Mouse (Mus musculus) liver, embryonic 16.5 days (tissue): ENCODE measurements around the gene Phex. TPM values are rescaled to one million over a fixed set of nuclear protein-coding genes. Genes with fewer than 3 reads are reported as not detected.

Experiments used
- ATAC-seq: fragments of 200-750 bp; cut with Nextera tagmentation; 2 replicates; pipeline ENCODE4 v1.8.0; 2017; ENCODE audit warnings: low read depth, mild to moderate bottlenecking, moderate number of reproducible peaks, moderate library complexity
- H3K27ac ChIP-seq: fragments of 300-500 bp; sonication (generic); 2 replicates; pipeline ENCODE4 v1.5.1; 2014; ENCODE audit warnings: mild to moderate bottlenecking, low read length
- H3K27me3 ChIP-seq: fragments of 300-500 bp; sonication (generic); 2 replicates; pipeline ENCODE4 v1.6.1; 2014; ENCODE audit warnings: low read depth, low read length, mixed read lengths; ENCODE audit not compliant: control insufficient read depth, insufficient read depth
- H3K36me3 ChIP-seq: fragments of 300-500 bp; sonication (generic); 2 replicates; pipeline ENCODE4 v1.6.1; 2014; ENCODE audit warnings: mild to moderate bottlenecking; ENCODE audit not compliant: control insufficient read depth, insufficient read depth
- H3K4me1 ChIP-seq: fragments of 300-500 bp; sonication (generic); 2 replicates; pipeline ENCODE4 v1.6.1; 2014; ENCODE audit warnings: low read depth, low read length, mixed read lengths; ENCODE audit not compliant: control insufficient read depth
- H3K4me2 ChIP-seq: fragments of 300-500 bp; sonication (generic); 2 replicates; pipeline ENCODE4 v1.6.1; 2014; ENCODE audit warnings: low read depth, low read length, mixed read lengths
- H3K4me3 ChIP-seq: fragments of 300-500 bp; sonication (generic); 2 replicates; pipeline ENCODE4 v1.5.1; 2014; ENCODE audit warnings: low read depth, mild to moderate bottlenecking, low read length
- H3K9ac ChIP-seq: fragments of 300-500 bp; sonication (generic); 2 replicates; pipeline ENCODE4 v1.6.1; 2014; ENCODE audit warnings: low read depth, low read length
- H3K9me3 ChIP-seq: fragments of 300-500 bp; sonication (generic); replicated peaks from 2 replicates; pipeline ENCODE4 v1.6.1; 2016; ENCODE audit warnings: low read length; ENCODE audit not compliant: control insufficient read depth
- WGBS: fragments of 180-500 bp; shearing (Covaris S2); extraction: QIAGEN DNeasy Blood & Tissue Kit; methylation state at CpG from one replicate; pipeline ENCODE4 v1.1.7; 2014; ENCODE audit not compliant: insufficient replicate concordance; 5-methylcytosine and 5-hydroxymethylcytosine counted together
- polyA plus RNA-seq: library from polyadenylated mRNA; unstranded; fragments of >200 nt; fragmentation: Nextera tagmentation; extraction: Ambion mirVana; gene quantifications from 2 replicates; pipeline ENCODE4 v1.2.1, GENCODE M21; 2015

Gene Phex
- polyA plus RNA-seq, 1 experiment from 2014 or later = not detected

- H3K27me3 ChIP-seq = no peaks in the 10 kb centered on the region
- no peaks in the 10 kb centered on the region for H3K4me1 ChIP-seq
- no peak overlapping the region for H3K27ac ChIP-seq
- no peak overlapping the region for H3K9ac ChIP-seq
- H3K9me3 ChIP-seq = no peaks in the 10 kb centered on the region
- no peak overlapping the region for H3K4me2 ChIP-seq
- no peak overlapping the region for H3K4me3 ChIP-seq
- no peak for ATAC-seq
- H3K36me3 ChIP-seq = no peaks in the 10 kb centered on the region
Observed at GRCm38 (mm10) chrX:157292411-157292810, 122.7 kb downstream of the Phex start.

DNA sequence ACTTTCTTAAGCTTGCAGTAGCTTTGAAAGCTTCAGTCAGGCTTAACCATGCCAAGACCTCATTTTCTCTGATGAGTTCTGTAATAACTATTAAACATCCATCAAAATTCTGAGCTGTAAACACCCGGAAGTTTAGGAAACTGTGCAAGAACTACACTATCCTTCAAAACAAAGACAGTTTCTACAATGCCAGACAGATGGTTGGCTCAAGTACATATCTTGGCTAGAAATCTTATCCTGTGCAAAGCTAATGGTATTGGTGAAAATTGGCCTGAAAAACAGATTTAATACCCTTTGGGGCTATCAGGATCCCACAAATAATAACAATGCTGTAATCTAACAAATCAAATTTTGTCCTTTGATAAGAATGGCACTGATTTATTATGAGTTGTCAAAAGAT is 138.5 kb downstream of the Phex start:
- Histone ChIP-seq H3K9me3 (no peaks in the 10 kb centered on the region), H3K27ac (no peak overlapping the region), H3K4me1 (no peaks in the 10 kb centered on the region), H3K36me3 (no peaks in the 10 kb centered on the region), H3K27me3 (no peaks in the 10 kb centered on the region), H3K4me2 (no peak overlapping the region), H3K4me3 (no peak overlapping the region), H3K9ac (no peak overlapping the region)
- no peak for ATAC-seq
- WGBS = 41% methylated on average over 1 of the region's 1 CpGs

DNA sequence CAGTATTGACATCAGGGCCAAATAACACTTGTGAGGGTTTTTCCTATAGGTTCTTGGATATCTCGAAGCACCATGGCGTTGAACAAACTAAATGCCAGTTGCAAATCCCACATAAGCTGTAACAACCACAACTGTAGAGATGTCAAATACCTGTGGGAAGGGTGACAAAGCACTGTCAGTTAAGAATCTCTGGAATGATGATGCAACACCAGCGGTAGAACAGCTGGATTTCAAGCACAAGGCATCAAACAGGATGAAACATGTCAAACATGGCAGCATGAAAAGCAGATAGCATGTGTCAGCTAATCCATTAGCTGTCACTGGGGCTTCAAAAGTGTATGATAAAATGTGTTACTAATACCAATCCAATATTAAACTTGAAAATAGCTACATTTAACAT is 141.8 kb downstream of the Phex start:
- Histone ChIP-seq H3K27me3 (no peaks in the 10 kb centered on the region), H3K36me3 (no peaks in the 10 kb centered on the region), H3K9ac (no peak overlapping the region), H3K9me3 (no peaks in the 10 kb centered on the region), H3K4me1 (no peaks in the 10 kb centered on the region), H3K27ac (no peak overlapping the region), H3K4me3 (no peak overlapping the region), H3K4me2 (no peak overlapping the region)
- WGBS = 56% methylated on average over 3 of the region's 3 CpGs
- ATAC-seq = no peak

GRCm38 (mm10) chrX:157271609-157272008 is 143.5 kb downstream of the Phex start:
- Histone ChIP-seq H3K4me2 (no peak overlapping the region), H3K27me3 (no peaks in the 10 kb centered on the region), H3K4me3 (no peak overlapping the region), H3K36me3 (no peaks in the 10 kb centered on the region), H3K9ac (no peak overlapping the region), H3K27ac (no peak overlapping the region), H3K4me1 (no peaks in the 10 kb centered on the region), H3K9me3 (no peaks in the 10 kb centered on the region)
- 30% methylated on average over 3 of the region's 3 CpGs for WGBS
- ATAC-seq = no peak

- Histone ChIP-seq H3K4me1 (no peaks in the 10 kb centered on the region), H3K27ac (no peak overlapping the region), H3K9me3 (no peaks in the 10 kb centered on the region), H3K9ac (no peak overlapping the region), H3K4me2 (no peak overlapping the region), H3K36me3 (no peaks in the 10 kb centered on the region), H3K4me3 (no peak overlapping the region), H3K27me3 (no peaks in the 10 kb centered on the region)
- no peak for ATAC-seq
- 45% methylated on average over 5 of the region's 5 CpGs for WGBS
Observed at GRCm38 (mm10) chrX:157269726-157270305, 145.3 kb downstream of the Phex start.

GRCm38 (mm10) chrX:157268141-157268540 is 147.0 kb downstream of the Phex start:
- Histone ChIP-seq H3K4me1 (no peaks in the 10 kb centered on the region), H3K9ac (no peak overlapping the region), H3K27me3 (no peaks in the 10 kb centered on the region), H3K4me3 (no peak overlapping the region), H3K36me3 (no peaks in the 10 kb centered on the region), H3K27ac (no peak overlapping the region), H3K4me2 (no peak overlapping the region), H3K9me3 (no peaks in the 10 kb centered on the region)
- no peak for ATAC-seq
- 55% methylated on average over 1 of the region's 1 CpGs for WGBS

- H3K4me2 ChIP-seq = no peak overlapping the region
- H3K27ac ChIP-seq = no peak overlapping the region
- WGBS = 42% methylated on average over 1 of the region's 1 CpGs
- no peaks in the 10 kb centered on the region for H3K27me3 ChIP-seq
- H3K4me3 ChIP-seq = no peak overlapping the region
- no peaks in the 10 kb centered on the region for H3K9me3 ChIP-seq
- H3K4me1 ChIP-seq = no peaks in the 10 kb centered on the region
- no peak overlapping the region for H3K9ac ChIP-seq
- no peaks in the 10 kb centered on the region for H3K36me3 ChIP-seq
- ATAC-seq = no peak
Observed at GRCm38 (mm10) chrX:157202736-157203135, 212.4 kb downstream of the Phex start.

DNA sequence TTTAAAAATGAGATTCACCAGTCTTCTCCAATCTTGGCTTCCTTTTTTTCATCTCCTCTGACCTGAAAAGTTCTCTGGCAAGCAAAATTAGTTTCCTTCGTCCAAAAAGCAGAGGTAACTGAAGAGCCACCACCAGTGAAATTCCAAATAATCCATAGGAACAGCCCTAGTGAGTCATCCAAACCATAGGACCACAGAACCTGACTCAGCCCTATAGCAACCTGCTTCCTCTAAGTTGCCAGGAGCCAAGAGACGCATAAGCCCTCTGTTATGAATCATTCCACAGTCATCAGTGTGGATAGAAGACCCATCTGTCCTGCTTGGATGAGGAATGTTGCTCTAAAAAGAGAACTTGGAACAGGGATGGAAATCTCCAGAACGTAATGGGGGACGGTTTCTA is 230.9 kb downstream of the Phex start:
- Histone ChIP-seq H3K27ac (no peak overlapping the region), H3K27me3 (no peaks in the 10 kb centered on the region), H3K4me1 (no peaks in the 10 kb centered on the region), H3K4me3 (no peak overlapping the region), H3K4me2 (no peak overlapping the region), H3K9me3 (no peaks in the 10 kb centered on the region), H3K36me3 (no peaks in the 10 kb centered on the region), H3K9ac (no peak overlapping the region)
- no peak for ATAC-seq
- 62% methylated on average over 4 of the region's 4 CpGs for WGBS

DNA sequence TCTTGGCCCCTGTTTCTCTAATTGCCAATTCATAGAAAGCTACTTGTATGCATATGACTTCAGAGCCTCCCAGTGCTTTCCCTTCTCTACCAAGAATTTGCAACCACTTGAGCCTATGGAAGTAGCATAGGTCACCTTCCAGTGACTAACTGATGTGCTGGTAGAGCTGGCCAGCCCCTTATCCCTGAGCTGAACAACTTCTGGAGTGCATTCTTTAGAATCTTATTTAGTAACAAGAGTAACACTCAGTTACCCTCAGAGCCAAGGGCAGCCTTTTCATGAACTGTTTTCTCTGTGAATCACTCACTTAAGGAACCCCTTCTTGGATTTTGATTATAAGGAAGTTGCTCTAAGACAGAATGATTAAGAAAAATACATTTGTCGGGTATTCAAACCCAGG is 234.3 kb downstream of the Phex start:
- Histone ChIP-seq H3K36me3 (no peaks in the 10 kb centered on the region), H3K4me3 (no peak overlapping the region), H3K27me3 (no peaks in the 10 kb centered on the region), H3K4me2 (no peak overlapping the region), H3K27ac (no peak overlapping the region), H3K4me1 (no peaks in the 10 kb centered on the region), H3K9me3 (no peaks in the 10 kb centered on the region), H3K9ac (no peak overlapping the region)
- no peak for ATAC-seq
- WGBS = 75% methylated on average over 1 of the region's 1 CpGs
